7 mouse cellular contexts compared by ENCODE assay signal in the genomic region with DNA sequence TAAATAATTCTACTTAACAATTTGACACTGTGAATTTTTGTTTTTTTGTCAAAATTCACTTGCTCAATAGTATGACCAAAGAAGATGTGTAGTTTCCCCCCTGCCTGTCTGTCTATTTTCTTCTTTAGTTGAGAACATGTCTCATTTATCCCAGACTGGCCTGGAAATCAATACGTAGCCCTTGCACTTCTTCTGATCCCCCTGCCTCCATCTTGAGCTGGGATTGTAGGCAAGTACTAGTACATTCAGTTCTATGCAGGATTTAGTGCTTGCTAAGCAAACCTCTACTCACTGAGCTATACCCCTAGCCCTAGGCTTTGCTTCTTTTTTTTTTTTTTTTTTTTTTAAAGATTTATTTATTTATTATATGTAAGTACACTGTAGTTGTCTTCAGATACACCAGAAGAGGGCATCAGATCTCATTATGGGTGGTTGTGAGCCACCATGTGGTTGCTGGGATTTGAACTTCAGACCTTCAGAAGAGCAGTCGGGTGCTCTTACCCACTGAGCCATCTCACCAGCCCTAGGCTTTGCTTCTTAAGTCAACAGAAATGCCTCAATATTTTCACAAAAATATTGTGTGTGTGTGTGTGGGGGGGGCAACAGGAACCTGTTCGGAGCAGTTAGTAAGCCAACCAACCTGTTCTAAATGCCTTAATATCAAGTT. TPM values are rescaled to one million over a fixed set of nuclear protein-coding genes. Genes with fewer than 3 reads are reported as not detected.
A peak's percentile ranks its signal among the peaks of the same experiment; 100 is the strongest.
DNase-seq lines count a peak whose midpoint lies in the region; ATAC-seq and TF ChIP-seq lines count a peak whose summit lies in the region.
"Not testable (repeated sequence)": the region's sequence is repeated elsewhere in the genome, so short reads cannot be mapped to it uniquely, and the experiment has no call there.

No protein-coding gene starts in this region.

- ATAC-seq in heart, embryonic 11.5 days (replicated peaks; ENCODE audit: insufficient number of reproducible peaks, low FRiP score, low TSS enrichment); hindbrain, embryonic 15.5 days (ENCODE audit: low FRiP score, low read depth); liver, embryonic 15.5 days (ENCODE audit: insufficient read depth); midbrain, postnatal 0 days (ENCODE audit: low FRiP score): not testable (repeated sequence)

- not testable (repeated sequence) for H3K9me3 ChIP-seq in MEL (replicated peaks; ENCODE audit: insufficient read depth, low read length); forebrain, embryonic 10.5 days; heart, embryonic 11.5 days (replicated peaks; ENCODE audit: control insufficient read depth, low read length); hindbrain, embryonic 15.5 days; liver, embryonic 15.5 days (replicated peaks); midbrain, postnatal 0 days (ENCODE audit: low read length)

- not testable (repeated sequence) for TF ChIP-seq EP300 in MEL (IDR thresholded peaks at IDR 0.05; ENCODE audit: low read depth in 1 of 2, low read length in 2 of 2)

- peak overlapping the region; percentile 68 for H3K9ac ChIP-seq in MEL (ENCODE audit: control insufficient read depth, low read depth, low read length, poor library complexity, severe bottlenecking)
- H3K9ac ChIP-seq in heart, embryonic 11.5 days (ENCODE audit: low read depth, low read length); liver, embryonic 15.5 days; midbrain, postnatal 0 days (replicated peaks; ENCODE audit: low read length, poor library complexity, severe bottlenecking): not testable (repeated sequence)
- H3K9ac ChIP-seq in hindbrain, embryonic 15.5 days: peak overlapping the region; percentile 77; the same call in 1 of the 2 replicates

- H3K36me3 ChIP-seq in MEL (ENCODE audit: control insufficient read depth in 1 of 2, insufficient read depth in 2 of 2, low read length in 2 of 2): peaks cover 0 to 19% of the 10 kb centered on the region in 2 experiments; a peak in 2 of 4 replicates
- peaks cover 13% of the 10 kb centered on the region for H3K36me3 ChIP-seq in forebrain, embryonic 10.5 days (replicated peaks)
- not testable (repeated sequence) for H3K36me3 ChIP-seq in heart, embryonic 11.5 days (ENCODE audit: control insufficient read depth, insufficient read depth, low read length); hindbrain, embryonic 15.5 days; liver, embryonic 15.5 days (replicated peaks); midbrain, postnatal 0 days (ENCODE audit: insufficient read depth, low read length)

- TF ChIP-seq RAD21 in MEL (IDR thresholded peaks at IDR 0.05; ENCODE audit: low read depth, low read length): not testable (repeated sequence)

- DNase-seq in MEL (ENCODE audit: low read depth, low spot score): peak; percentile 59
- not testable (repeated sequence) for DNase-seq in forebrain, embryonic 10.5 days (ENCODE audit: extremely low spot score, low spot score); left cerebral cortex, adult 2 months (ENCODE audit: extremely low spot score in 1 of 2, low spot score in 2 of 2); midbrain, postnatal 0 days (ENCODE audit: low spot score)

- WGBS in forebrain, embryonic 10.5 days: 72% methylated on average over 3 of the region's 3 CpGs
- 82% methylated on average over 3 of the region's 3 CpGs for WGBS in heart, embryonic 11.5 days (ENCODE audit: insufficient replicate concordance)
- WGBS in hindbrain, embryonic 15.5 days: 69% methylated on average over 3 of the region's 3 CpGs
- WGBS in liver, embryonic 15.5 days (ENCODE audit: insufficient replicate concordance): 74% methylated on average over 3 of the region's 3 CpGs
- WGBS in midbrain, postnatal 0 days: 69% methylated on average over 3 of the region's 3 CpGs

- peak overlapping the region; percentile 73 to 81 for H3K4me3 ChIP-seq in MEL (ENCODE audit: control insufficient read depth in 1 of 2, insufficient read depth in 1 of 2, low read depth in 2 of 2, low read length in 2 of 2)
- H3K4me3 ChIP-seq in forebrain, embryonic 10.5 days: peak overlapping the region; percentile 74
- H3K4me3 ChIP-seq in heart, embryonic 11.5 days (ENCODE audit: low read depth, low read length): peak overlapping the region; percentile 91; the same call in 1 of the 2 replicates
- H3K4me3 ChIP-seq in hindbrain, embryonic 15.5 days: peak overlapping the region; percentile 66
- H3K4me3 ChIP-seq in left cerebral cortex, adult 2 months: peak overlapping the region; percentile 85
- H3K4me3 ChIP-seq in liver, embryonic 15.5 days (replicated peaks): not testable (repeated sequence)
- peak overlapping the region; percentile 59 for H3K4me3 ChIP-seq in midbrain, postnatal 0 days (ENCODE audit: low read depth, low read length)

- peaks cover 8 to 15% of the 10 kb centered on the region in 2 experiments for H3K4me1 ChIP-seq in MEL (ENCODE audit: control insufficient read depth in 1 of 2, insufficient read depth in 2 of 2, low read length in 2 of 2)
- H3K4me1 ChIP-seq in forebrain, embryonic 10.5 days: peaks cover 36% of the 10 kb centered on the region
- not testable (repeated sequence) for H3K4me1 ChIP-seq in heart, embryonic 11.5 days (ENCODE audit: control insufficient read depth, insufficient read depth, low read length); midbrain, postnatal 0 days (ENCODE audit: insufficient read depth, low read length)
- peaks cover 25% of the 10 kb centered on the region for H3K4me1 ChIP-seq in hindbrain, embryonic 15.5 days (replicated peaks)
- peaks cover 33% of the 10 kb centered on the region for H3K4me1 ChIP-seq in liver, embryonic 15.5 days (replicated peaks)

- TF ChIP-seq CTCF in MEL (IDR thresholded peaks at IDR 0.05 in 2 of 3, conservative IDR thresholded peaks at IDR 0.05 in 1 of 3; ENCODE audit: control insufficient read depth in 1 of 3, insufficient read depth in 1 of 3, low read depth in 2 of 3, low read length in 3 of 3, poor library complexity in 1 of 3, severe bottlenecking in 1 of 3): peak in 1 of 3 experiments; percentile 16; a peak in 1 of 6 replicates
- not testable (repeated sequence) for TF ChIP-seq CTCF in left cerebral cortex, adult 2 months (IDR thresholded peaks at IDR 0.05); midbrain, postnatal 0 days (IDR thresholded peaks at IDR 0.05)

- intact Hi-C loops in left cerebral cortex, adult 2 months (cut with DNase I): not testable (repeated sequence)

- H3K27ac ChIP-seq in MEL (ENCODE audit: control insufficient read depth, low read depth, low read length); forebrain, embryonic 10.5 days; heart, embryonic 11.5 days (ENCODE audit: low read depth, low read length); hindbrain, embryonic 15.5 days (replicated peaks); left cerebral cortex, adult 2 months; liver, embryonic 15.5 days (replicated peaks): not testable (repeated sequence)
- peak overlapping the region; percentile 77; the same call in 1 of the 2 replicates for H3K27ac ChIP-seq in midbrain, postnatal 0 days (ENCODE audit: low read depth, low read length)

- not testable (repeated sequence) for H3K27me3 ChIP-seq in MEL (ENCODE audit: control insufficient read depth in 1 of 2, insufficient read depth in 2 of 2, low read length in 2 of 2); forebrain, embryonic 10.5 days (ENCODE audit: poor library complexity, severe bottlenecking); heart, embryonic 11.5 days (ENCODE audit: control insufficient read depth, insufficient read depth, low read length); hindbrain, embryonic 15.5 days; liver, embryonic 15.5 days; midbrain, postnatal 0 days (ENCODE audit: insufficient read depth, low read length)

- H3K4me2 ChIP-seq in heart, embryonic 11.5 days: peak overlapping the region; percentile 93
- peak overlapping the region; percentile 81 for H3K4me2 ChIP-seq in hindbrain, embryonic 15.5 days
- H3K4me2 ChIP-seq in liver, embryonic 15.5 days: peak overlapping the region; percentile 100; the same call in 1 of the 2 replicates
- H3K4me2 ChIP-seq in midbrain, postnatal 0 days (ENCODE audit: low read depth, low read length, poor library complexity, severe bottlenecking): peak overlapping the region; percentile 71

- H3K79me2 ChIP-seq in MEL (ENCODE audit: control insufficient read depth, insufficient read depth, low read length, poor library complexity): not testable (repeated sequence)

- not testable (repeated sequence) for TF ChIP-seq POLR2A in MEL (IDR thresholded peaks at IDR 0.05; ENCODE audit: control insufficient read depth in 1 of 2, insufficient read depth in 1 of 2, low read depth in 1 of 2, low read length in 2 of 2, poor library complexity in 1 of 2)

RNA-seq across cellular contexts. Expression of a gene that starts 1.7 kb away (rescaled TPM):
- 62.4 and 74.8 TPM in 2 replicates for total RNA-seq in MEL (2012; rRNA removed)
- 100 to 1,000 TPM in 1 of 2 experiments, not detected in 1; 123 TPM for polyA plus RNA-seq in MEL (2012; ENCODE audit: insufficient read depth in 1 of 2, insufficient read length in 2 of 2, low read depth in 1 of 2, low replicate concordance in 2 of 2, missing spikeins in 1 of 2)
- 196 and 201 TPM in 2 replicates for polyA plus RNA-seq in forebrain, embryonic 10.5 days (2016; fragmentation: Nextera tagmentation; extraction: Ambion mirVana)
- 67.5 and 83.5 TPM in 2 replicates for polyA plus RNA-seq in heart, embryonic 11.5 days (2014; fragmentation: Nextera tagmentation; extraction: Ambion mirVana)
- 208 and 221 TPM in 2 replicates for polyA plus RNA-seq in hindbrain, embryonic 15.5 days (2015; fragmentation: Nextera tagmentation; extraction: Ambion mirVana)
- total RNA-seq in left cerebral cortex, adult 2 months (2021): 100 to 1,000 TPM; 120 to 129 TPM
- 22.9 and 25.4 TPM in 2 replicates for polyA plus RNA-seq in liver, embryonic 15.5 days (2015; fragmentation: Nextera tagmentation; extraction: Ambion mirVana)
- total RNA-seq in midbrain, postnatal 0 days (2014; rRNA removed): 94.5 and 109 TPM in 2 replicates
- polyA plus RNA-seq in midbrain, postnatal 0 days (2015; fragmentation: Nextera tagmentation; extraction: Ambion mirVana): 192 and 194 TPM in 2 replicates

RNA-seq across cellular contexts. Expression of a gene that starts 1.8 kb away (rescaled TPM):
- total RNA-seq in MEL (2012; rRNA removed): 16.1 and 20.3 TPM in 2 replicates
- 10 to 100 TPM; 21.2 to 36.6 TPM for polyA plus RNA-seq in MEL (2012; ENCODE audit: insufficient read depth in 1 of 2, insufficient read length in 2 of 2, low read depth in 1 of 2, low replicate concordance in 2 of 2, missing spikeins in 1 of 2)
- 16.6 and 17.9 TPM in 2 replicates for polyA plus RNA-seq in forebrain, embryonic 10.5 days (2016; fragmentation: Nextera tagmentation; extraction: Ambion mirVana)
- polyA plus RNA-seq in heart, embryonic 11.5 days (2014; fragmentation: Nextera tagmentation; extraction: Ambion mirVana): 8.1 and 10.5 TPM in 2 replicates
- 10.2 and 11.3 TPM in 2 replicates for polyA plus RNA-seq in hindbrain, embryonic 15.5 days (2015; fragmentation: Nextera tagmentation; extraction: Ambion mirVana)
- 1 to 10 TPM; 4.6 to 7.4 TPM for total RNA-seq in left cerebral cortex, adult 2 months (2021)
- 28.6 and 33.4 TPM in 2 replicates for polyA plus RNA-seq in liver, embryonic 15.5 days (2015; fragmentation: Nextera tagmentation; extraction: Ambion mirVana)
- total RNA-seq in midbrain, postnatal 0 days (2014; rRNA removed): 5.9 and 6.0 TPM in 2 replicates
- polyA plus RNA-seq in midbrain, postnatal 0 days (2015; fragmentation: Nextera tagmentation; extraction: Ambion mirVana): 9.5 and 9.8 TPM in 2 replicates

RNA-seq across cellular contexts. Expression of a gene that starts 27.5 kb away (rescaled TPM):
- 47.0 and 52.9 TPM in 2 replicates for total RNA-seq in MEL (2012; rRNA removed)
- polyA plus RNA-seq in MEL (2012; ENCODE audit: insufficient read depth in 1 of 2, insufficient read length in 2 of 2, low read depth in 1 of 2, low replicate concordance in 2 of 2, missing spikeins in 1 of 2): 10 to 100 TPM in 1 of 2 experiments, not detected in 1; 70.0 TPM
- polyA plus RNA-seq in forebrain, embryonic 10.5 days (2016; fragmentation: Nextera tagmentation; extraction: Ambion mirVana): 38.4 and 43.4 TPM in 2 replicates
- 41.5 and 45.9 TPM in 2 replicates for polyA plus RNA-seq in heart, embryonic 11.5 days (2014; fragmentation: Nextera tagmentation; extraction: Ambion mirVana)
- 37.4 and 41.1 TPM in 2 replicates for polyA plus RNA-seq in hindbrain, embryonic 15.5 days (2015; fragmentation: Nextera tagmentation; extraction: Ambion mirVana)
- 10 to 100 TPM; 36.8 to 42.6 TPM for total RNA-seq in left cerebral cortex, adult 2 months (2021)
- polyA plus RNA-seq in liver, embryonic 15.5 days (2015; fragmentation: Nextera tagmentation; extraction: Ambion mirVana): 21.3 and 29.4 TPM in 2 replicates
- total RNA-seq in midbrain, postnatal 0 days (2014; rRNA removed): 44.2 and 44.8 TPM in 2 replicates
- 27.1 and 27.8 TPM in 2 replicates for polyA plus RNA-seq in midbrain, postnatal 0 days (2015; fragmentation: Nextera tagmentation; extraction: Ambion mirVana)
